Mouse (Mus musculus) forebrain, embryonic 10.5 days (tissue): ENCODE results near the gene Anxa11. TPM values are rescaled to one million over a fixed set of nuclear protein-coding genes. Genes with fewer than 3 reads are reported as not detected.
"Not testable (repeated sequence)": the region's sequence is repeated elsewhere in the genome, so short reads cannot be mapped to it uniquely, and the experiment has no call there.

Source experiments
- DNase-seq: peaks from one replicate; pipeline ENCODE4 v3.0.0-alpha.2; 2017; ENCODE audit warnings: low spot score; ENCODE audit errors: extremely low spot score
- H3K27ac ChIP-seq: fragments of 300-500 bp; sonication (generic); 2 replicates; pipeline ENCODE4 v1.5.1; 2016; ENCODE audit warnings: mild to moderate bottlenecking
- H3K27me3 ChIP-seq: fragments of 300-500 bp; sonication (generic); 2 replicates; pipeline ENCODE4 v1.6.1; 2016; ENCODE audit warnings: mild to moderate bottlenecking; ENCODE audit not compliant: poor library complexity, severe bottlenecking
- H3K36me3 ChIP-seq: fragments of 300-500 bp; sonication (generic); replicated peaks from 2 replicates; pipeline ENCODE4 v1.6.1; 2016; ENCODE audit warnings: mild to moderate bottlenecking, moderate library complexity
- H3K4me1 ChIP-seq: fragments of 300-500 bp; sonication (generic); 2 replicates; pipeline ENCODE4 v1.6.1; 2016
- H3K4me3 ChIP-seq: fragments of 300-500 bp; sonication (generic); 2 replicates; pipeline ENCODE4 v1.5.1; 2016; ENCODE audit warnings: mild to moderate bottlenecking, moderate library complexity
- H3K9me3 ChIP-seq: fragments of 300-500 bp; sonication (generic); 2 replicates; pipeline ENCODE4 v1.6.1; 2016; ENCODE audit warnings: mild to moderate bottlenecking, moderate library complexity
- WGBS: fragments of 180-500 bp; shearing (Covaris S2); methylation state at CpG from one replicate; pipeline ENCODE4 v1.1.7; 2016; 5-methylcytosine and 5-hydroxymethylcytosine counted together
- polyA plus RNA-seq: library from polyadenylated mRNA; unstranded; fragments of >200 nt; fragmentation: Nextera tagmentation; extraction: Ambion mirVana; gene quantifications from 2 replicates; pipeline ENCODE4 v1.2.1, GENCODE M21; 2016

The Anxa11 gene
- 3.5 and 4.1 TPM in 2 replicates for polyA plus RNA-seq

GRCm38 (mm10) chr14:25841991-25842687 lies at the start of gene Anxa11:
Anxa11 (plus strand) TSS chr14:25842156.
- Histone ChIP-seq H3K27me3 (peaks cover 64% of the 10 kb centered on the region), H3K4me3 (peak within 1 kb of the TSS; percentile 71), H3K27ac (no peak within 1 kb of the TSS), H3K9me3 (no peaks in the 10 kb centered on the region), H3K36me3 (no peaks in the 10 kb centered on the region), H3K4me1 (peaks cover 21% of the 10 kb centered on the region)
- DNase-seq = peak; percentile 66
- under 1% methylated on average over 54 of the region's 54 CpGs for WGBS

- 87% methylated on average over 2 of the region's 2 CpGs for WGBS
- Histone ChIP-seq H3K9me3 (no peaks in the 10 kb centered on the region), H3K27me3 (peaks cover 5% of the 10 kb centered on the region), H3K4me1 (peaks cover 19% of the 10 kb centered on the region), H3K4me3 (no peak overlapping the region), H3K36me3 (no peaks in the 10 kb centered on the region), H3K27ac (no peak overlapping the region)
- no peak for DNase-seq
Observed at GRCm38 (mm10) chr14:25794331-25794730, 47.6 kb upstream of the Anxa11 start.

DNA sequence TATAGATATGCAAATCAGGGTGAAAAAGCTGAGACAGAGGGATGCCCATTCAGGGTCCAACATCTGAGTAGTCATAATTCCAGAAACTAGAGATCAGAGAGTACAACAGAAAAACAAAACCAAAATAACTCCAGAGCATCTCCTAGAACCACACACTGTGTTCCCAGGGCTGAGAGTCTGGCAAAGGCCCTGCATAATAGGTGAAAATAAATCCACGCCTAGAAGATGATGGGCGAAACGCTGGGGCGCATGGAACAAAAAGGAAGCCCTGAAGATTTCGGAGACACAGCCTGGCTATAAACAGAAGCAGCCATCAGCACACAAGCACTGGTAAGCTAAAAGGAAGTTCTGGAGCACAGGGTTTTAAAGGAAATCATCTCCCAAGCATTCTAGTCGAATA lies 46.9 kb upstream of the Anxa11 start:
- Histone ChIP-seq H3K27ac (0 out of 2 replicates have a peak overlapping the region, but pooled peaks have one; percentile 51), H3K9me3 (no peaks in the 10 kb centered on the region), H3K4me3 (no peak overlapping the region), H3K4me1 (peaks cover 22% of the 10 kb centered on the region), H3K27me3 (peaks cover 12% of the 10 kb centered on the region), H3K36me3 (no peaks in the 10 kb centered on the region)
- no peak for DNase-seq
- WGBS = 84% methylated on average over 6 of the region's 6 CpGs

DNA sequence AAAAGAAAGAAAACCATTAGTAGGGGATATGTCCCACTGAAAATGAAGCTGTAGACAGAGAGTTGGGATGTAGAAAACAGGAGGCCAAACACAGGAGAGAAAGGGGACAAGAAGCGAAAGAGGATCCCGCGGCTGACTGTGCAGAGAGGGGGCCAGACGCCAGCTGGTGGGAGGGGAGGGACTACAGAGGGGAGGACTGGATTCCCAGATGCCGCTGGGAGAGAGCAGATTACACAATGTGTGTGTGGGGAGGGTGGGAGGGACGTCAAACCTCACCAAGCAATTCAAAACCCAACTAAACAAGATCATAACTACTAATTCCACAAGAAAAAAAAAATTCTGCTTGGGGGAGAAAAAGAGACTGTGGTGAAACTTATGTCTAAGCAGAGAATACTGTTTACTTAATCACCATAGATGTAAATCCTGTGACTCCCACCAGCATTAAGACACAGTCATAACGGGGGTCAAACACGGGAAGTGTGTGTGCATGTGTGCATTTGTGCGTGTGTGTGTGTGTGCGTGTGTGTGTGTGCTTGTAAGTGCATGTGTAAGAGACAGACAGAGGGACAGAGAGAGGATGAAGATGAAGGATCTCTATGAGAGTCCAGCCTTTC lies 46.3 kb upstream of the Anxa11 start:
- H3K27ac ChIP-seq = no peak overlapping the region
- H3K4me1 ChIP-seq = peaks cover 23% of the 10 kb centered on the region
- no peak for DNase-seq
- WGBS = 40% methylated on average over 10 of the region's 10 CpGs
- no peaks in the 10 kb centered on the region for H3K9me3 ChIP-seq
- no peak overlapping the region for H3K4me3 ChIP-seq
- H3K27me3 ChIP-seq = peaks cover 12% of the 10 kb centered on the region
- no peaks in the 10 kb centered on the region for H3K36me3 ChIP-seq

DNA sequence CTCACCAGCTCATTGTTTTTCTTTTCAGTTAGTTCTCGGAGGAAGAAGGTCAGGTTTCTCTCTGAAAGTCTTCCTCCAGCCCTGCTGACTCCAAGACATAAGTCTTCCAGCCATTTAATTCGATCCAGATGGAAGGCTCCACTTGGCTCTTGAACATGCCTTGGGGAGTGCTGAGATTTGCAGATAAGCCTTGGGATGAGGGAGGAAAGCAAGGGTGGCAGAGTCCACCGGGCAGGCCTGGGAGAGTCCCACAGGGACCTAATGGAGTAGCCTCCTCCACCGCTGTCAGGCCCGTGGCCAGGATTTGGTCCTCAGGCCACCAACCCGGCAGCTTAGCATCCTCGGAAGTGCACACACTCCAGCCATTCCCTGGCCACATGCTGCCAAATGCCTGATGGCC lies 45.3 kb upstream of the Anxa11 start:
- H3K9me3 ChIP-seq = no peaks in the 10 kb centered on the region
- H3K4me1 ChIP-seq = peaks cover 23% of the 10 kb centered on the region
- 72% methylated on average over 7 of the region's 7 CpGs for WGBS
- H3K27me3 ChIP-seq = peaks cover 12% of the 10 kb centered on the region
- peak overlapping the region; percentile 64 for H3K27ac ChIP-seq
- DNase-seq = no peak
- no peak overlapping the region for H3K4me3 ChIP-seq
- H3K36me3 ChIP-seq = no peaks in the 10 kb centered on the region

GRCm38 (mm10) chr14:25800166-25800960 lies 41.6 kb upstream of the Anxa11 start:
- Histone ChIP-seq H3K27me3 (peaks cover 12% of the 10 kb centered on the region), H3K4me1 (peaks cover 31% of the 10 kb centered on the region), H3K27ac (no peak overlapping the region), H3K9me3 (no peaks in the 10 kb centered on the region), H3K4me3 (no peak overlapping the region), H3K36me3 (no peaks in the 10 kb centered on the region)
- DNase-seq = peak; percentile 88
- 33% methylated on average over 19 of the region's 19 CpGs for WGBS

GRCm38 (mm10) chr14:25802511-25802910 lies 39.4 kb upstream of the Anxa11 start:
- H3K4me3 ChIP-seq = no peak overlapping the region
- no peak for DNase-seq
- H3K9me3 ChIP-seq = no peaks in the 10 kb centered on the region
- no peaks in the 10 kb centered on the region for H3K36me3 ChIP-seq
- no peak overlapping the region for H3K27ac ChIP-seq
- peaks cover 26% of the 10 kb centered on the region for H3K4me1 ChIP-seq
- H3K27me3 ChIP-seq = peaks cover 12% of the 10 kb centered on the region

DNA sequence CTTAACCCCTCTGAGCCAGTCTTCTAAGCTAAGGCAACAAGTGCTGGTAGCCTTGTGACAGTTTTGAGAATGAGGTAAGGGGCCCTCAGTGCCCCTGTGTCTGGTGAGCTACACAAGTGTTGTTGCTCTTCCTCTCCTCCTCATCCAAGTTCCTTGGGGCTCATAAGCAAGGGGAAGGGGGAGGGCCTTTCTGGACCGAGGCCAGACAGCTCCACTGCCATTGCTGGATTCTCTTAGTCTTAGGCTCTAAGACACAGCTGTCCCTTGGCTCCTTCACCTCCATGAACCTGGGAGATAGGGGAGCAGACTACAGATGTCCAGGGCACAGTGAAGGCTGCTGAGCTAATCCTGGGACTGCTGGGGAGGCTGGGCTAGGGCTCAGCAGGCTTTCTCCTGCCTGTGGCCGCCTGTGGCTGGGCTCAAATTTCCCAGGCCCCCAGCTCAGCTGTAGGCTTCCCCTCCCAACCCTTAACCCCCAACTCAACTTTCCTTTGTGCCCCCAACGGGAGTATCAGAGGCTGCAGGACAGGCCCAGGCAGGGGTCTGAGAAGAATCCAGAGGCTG lies 38.6 kb upstream of the Anxa11 start:
- 26% methylated on average over 3 of the region's 3 CpGs for WGBS
- no peak for DNase-seq
- Histone ChIP-seq H3K27ac (peak overlapping the region; percentile 67), H3K4me1 (peaks cover 26% of the 10 kb centered on the region), H3K36me3 (no peaks in the 10 kb centered on the region), H3K9me3 (no peaks in the 10 kb centered on the region), H3K27me3 (peaks cover 12% of the 10 kb centered on the region), H3K4me3 (no peak overlapping the region)

DNA sequence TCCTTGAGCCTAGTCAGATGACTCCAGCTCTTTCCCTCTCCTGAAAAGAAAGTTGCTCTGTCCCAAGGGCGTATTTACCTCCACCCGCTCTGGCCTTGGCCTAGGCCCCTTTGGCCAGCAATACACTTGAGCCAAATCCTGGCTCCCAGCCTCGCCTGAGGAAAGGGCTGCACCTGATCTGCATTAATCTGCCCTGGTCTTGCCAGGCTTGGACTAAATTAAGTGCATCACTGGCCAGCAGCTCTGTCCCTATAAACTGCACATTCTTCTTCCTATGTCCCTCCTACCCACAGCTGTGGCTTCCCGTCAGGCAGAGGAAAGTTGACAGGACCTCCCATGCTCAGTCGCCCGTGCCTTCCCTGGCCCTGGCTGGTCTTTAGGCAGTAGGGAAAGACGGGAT lies 36.1 kb upstream of the Anxa11 start:
- no peak overlapping the region for H3K4me3 ChIP-seq
- no peak for DNase-seq
- 0 out of 2 replicates have a peak overlapping the region, but pooled peaks have one; percentile 25 for H3K27ac ChIP-seq
- no peaks in the 10 kb centered on the region for H3K9me3 ChIP-seq
- no peaks in the 10 kb centered on the region for H3K27me3 ChIP-seq
- peaks cover 21% of the 10 kb centered on the region for H3K4me1 ChIP-seq
- WGBS = 73% methylated on average over 7 of the region's 7 CpGs
- H3K36me3 ChIP-seq = no peaks in the 10 kb centered on the region

- no peak for DNase-seq
- 94% methylated on average over 7 of the region's 7 CpGs for WGBS
- Histone ChIP-seq H3K27ac (no peak overlapping the region), H3K36me3 (no peaks in the 10 kb centered on the region), H3K4me3 (no peak overlapping the region), H3K27me3 (no peaks in the 10 kb centered on the region), H3K9me3 (no peaks in the 10 kb centered on the region), H3K4me1 (peaks cover 21% of the 10 kb centered on the region)
Observed at GRCm38 (mm10) chr14:25806561-25806960, 35.4 kb upstream of the Anxa11 start.

GRCm38 (mm10) chr14:25811026-25811425 lies 30.9 kb upstream of the Anxa11 start:
- H3K4me3 ChIP-seq, H3K27me3 ChIP-seq, H3K9me3 ChIP-seq, H3K4me1 ChIP-seq, DNase-seq, H3K27ac ChIP-seq, H3K36me3 ChIP-seq: not testable (repeated sequence)
- WGBS = 59% methylated on average over 1 of the region's 1 CpGs

DNA sequence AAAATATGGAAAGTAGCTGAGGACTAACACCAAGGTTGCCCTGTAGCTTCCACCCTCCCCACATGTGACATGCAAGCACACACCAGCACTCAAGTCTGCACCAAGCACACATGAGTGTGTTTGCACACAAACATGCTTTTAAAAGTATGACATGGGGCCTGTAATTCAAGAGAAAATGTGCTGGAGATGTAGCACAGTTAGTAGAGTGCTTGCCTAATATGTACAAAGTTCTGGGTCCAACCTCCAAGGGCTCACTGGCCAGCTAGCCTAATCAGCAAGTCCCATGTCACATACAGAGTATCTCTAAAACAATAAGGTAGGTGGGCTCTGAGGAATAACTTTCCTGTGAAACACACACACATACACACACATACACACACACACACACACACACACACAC lies 27.8 kb upstream of the Anxa11 start:
- Histone ChIP-seq H3K36me3 (no peaks in the 10 kb centered on the region), H3K27ac (no peak overlapping the region), H3K9me3 (no peaks in the 10 kb centered on the region), H3K4me3 (no peak overlapping the region), H3K27me3 (0 out of 2 replicates have a peak, but pooled peaks cover 5% of the 10 kb centered on the region), H3K4me1 (peaks cover 4% of the 10 kb centered on the region)
- DNase-seq = no peak
